Mouse (Mus musculus) kidney, adult 2 months (tissue): ENCODE results near the gene Sectm1b. TPM values are rescaled to one million over a fixed set of nuclear protein-coding genes. Genes with fewer than 3 reads are reported as not detected.

Source experiments
- DNase-seq: peaks from one replicate; pipeline ENCODE4 v3.0.0; 2021
- H3K27ac ChIP-seq: fragments of 200-500 bp; 2 replicates; pipeline ENCODE4 v1.5.1; 2012; ENCODE audit warnings: low read depth, low read length, control low read depth, inconsistent platforms; ENCODE audit not compliant: insufficient read depth
- H3K27me3 ChIP-seq: fragments of 200-500 bp; replicated peaks from 2 replicates; pipeline ENCODE4 v1.6.1; 2012; ENCODE audit warnings: mild to moderate bottlenecking, moderate library complexity, low read length, inconsistent platforms; ENCODE audit not compliant: control insufficient read depth, insufficient read depth
- H3K36me3 ChIP-seq: fragments of 200-500 bp; 2 replicates; pipeline ENCODE4 v1.6.1; 2012; ENCODE audit warnings: mild to moderate bottlenecking, moderate library complexity, low read length, inconsistent platforms; ENCODE audit not compliant: control insufficient read depth, insufficient read depth
- H3K4me1 ChIP-seq: fragments of 200-500 bp; 2 replicates; pipeline ENCODE4 v1.6.1; 2011; ENCODE audit warnings: low read length; ENCODE audit not compliant: control insufficient read depth, insufficient read depth
- H3K4me3 ChIP-seq: fragments of 200-500 bp; 2 replicates; pipeline ENCODE4 v1.5.1; 2011; ENCODE audit warnings: mild to moderate bottlenecking, low read depth, low read length, control low read depth; ENCODE audit not compliant: insufficient read depth
- CTCF ChIP-seq: fragments of 200-500 bp; conservative IDR thresholded peaks from 2 replicates; pipeline ENCODE4 v1.5.1; 2011; ENCODE audit warnings: low read depth, mild to moderate bottlenecking, control low read depth, low read length, moderate library complexity, mixed read lengths; ENCODE audit not compliant: insufficient read depth, insufficient read length
- POLR2A ChIP-seq: fragments of 200-500 bp; IDR thresholded peaks from one replicate; pipeline ENCODE4 v1.6.1; 2011; ENCODE audit warnings: low read depth, low read length, control low read depth
- WGBS: fragments of 180-500 bp; shearing (Covaris S2); methylation state at CpG from one replicate; pipeline ENCODE4 v1.1.7; 2018; 5-methylcytosine and 5-hydroxymethylcytosine counted together
- polyA plus RNA-seq: library from polyadenylated mRNA; depleted of rRNA; stranded (reverse); fragments of >200 nt; gene quantifications from 2 replicates; pipeline ENCODE4 v1.2.3, GENCODE M21; 2012; rRNA removed

The Sectm1b gene
- polyA plus RNA-seq, 1 experiment: 75.2 TPM

DNA sequence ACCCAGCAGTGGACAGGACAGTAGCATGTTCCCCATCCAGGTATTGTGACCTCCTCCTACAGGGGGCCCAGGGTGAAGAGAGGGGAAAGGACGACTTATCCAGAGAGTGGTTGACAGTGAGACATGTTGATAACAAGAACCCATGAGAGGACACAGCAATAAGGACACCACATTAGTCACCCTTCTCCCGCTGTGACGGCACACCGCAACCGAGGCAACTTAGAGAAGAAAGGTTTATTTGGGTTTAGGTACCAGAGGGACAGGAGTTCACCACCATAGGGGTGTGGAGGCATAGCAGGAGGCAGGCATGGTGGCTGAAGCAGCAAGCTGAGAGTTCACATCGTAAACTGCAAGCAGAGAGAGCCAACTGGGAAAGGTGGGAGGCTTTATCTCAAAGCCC lies 57.2 kb downstream of the Sectm1b start:
- no peak for DNase-seq
- 79% methylated on average over 6 of the region's 6 CpGs for WGBS
- H3K4me1 ChIP-seq: no peaks in the 10 kb centered on the region
- no peak overlapping the region for H3K4me3 ChIP-seq
- TF ChIP-seq CTCF: no peak
- TF ChIP-seq POLR2A: no peak
- H3K36me3 ChIP-seq: no peaks in the 10 kb centered on the region
- H3K27ac ChIP-seq: no peak overlapping the region
- H3K27me3 ChIP-seq: no peaks in the 10 kb centered on the region

DNA sequence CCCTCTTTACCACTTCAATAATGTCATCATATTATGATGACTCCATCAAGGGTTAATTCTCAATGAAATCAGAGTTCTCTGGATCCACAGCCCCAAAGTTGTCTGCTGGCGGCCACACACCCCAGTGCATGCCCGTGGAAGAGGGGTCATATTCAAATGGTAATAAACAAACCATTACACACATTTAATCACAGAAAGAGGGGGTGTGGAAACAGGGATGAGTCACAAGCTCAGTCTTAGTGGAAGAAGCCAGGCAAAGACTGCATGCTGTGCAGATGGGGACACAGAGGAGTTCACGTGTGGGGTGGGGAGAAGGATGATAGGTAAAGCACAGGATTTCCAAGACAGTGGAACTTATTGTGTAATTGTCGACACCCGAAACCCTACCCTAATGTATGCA lies 59.1 kb downstream of the Sectm1b start:
- no peaks in the 10 kb centered on the region for H3K4me1 ChIP-seq
- TF ChIP-seq CTCF: no peak
- no peak for TF ChIP-seq POLR2A
- 52% methylated on average over 5 of the region's 5 CpGs for WGBS
- DNase-seq: no peak
- no peaks in the 10 kb centered on the region for H3K36me3 ChIP-seq
- H3K27ac ChIP-seq: no peak overlapping the region
- no peaks in the 10 kb centered on the region for H3K27me3 ChIP-seq
- no peak overlapping the region for H3K4me3 ChIP-seq

Other genes starting within 250 kb of the Sectm1b start
- 936 and 1,244 TPM in 2 replicates for gene Fasn, start 239.0 kb downstream of the Sectm1b start, polyA plus RNA-seq
- gene Ccdc57, start 130.7 kb downstream of the Sectm1b start, polyA plus RNA-seq: 2.9 and 3.5 TPM in 2 replicates
- 2.0 and 2.9 TPM in 2 replicates for gene Slc16a3, start 115.1 kb downstream of the Sectm1b start, polyA plus RNA-seq
- gene Csnk1d, start 72.2 kb downstream of the Sectm1b start, polyA plus RNA-seq: 63.3 and 71.0 TPM in 2 replicates
- gene Cd7, start 24.2 kb downstream of the Sectm1b start, polyA plus RNA-seq: 1.2 and 3.0 TPM in 2 replicates
- 2.1 and 2.8 TPM in 2 replicates for gene Sectm1a, start 17.7 kb upstream of the Sectm1b start, polyA plus RNA-seq
- gene Tex19.2, start 55.1 kb upstream of the Sectm1b start, polyA plus RNA-seq: not detected in 2 replicates
- not detected in 2 replicates for gene Tex19.1, start 82.6 kb upstream of the Sectm1b start, polyA plus RNA-seq
- not detected in 2 replicates for gene Uts2r, start 96.7 kb upstream of the Sectm1b start, polyA plus RNA-seq
- gene Hexdc, start 140.9 kb upstream of the Sectm1b start, polyA plus RNA-seq: 18.3 and 23.6 TPM in 2 replicates
- 25.4 and 27.4 TPM in 2 replicates for gene Ogfod3, start 141.1 kb upstream of the Sectm1b start, polyA plus RNA-seq
- gene Cybc1, start 165.8 kb upstream of the Sectm1b start, polyA plus RNA-seq: 13.7 and 15.3 TPM in 2 replicates
- gene Narf, start 173.7 kb upstream of the Sectm1b start, polyA plus RNA-seq: 41.8 and 54.1 TPM in 2 replicates
- gene Foxk2, start 196.4 kb upstream of the Sectm1b start, polyA plus RNA-seq: 18.2 and 28.6 TPM in 2 replicates